28 mouse cellular contexts compared by ENCODE assay signal in the genomic region with DNA sequence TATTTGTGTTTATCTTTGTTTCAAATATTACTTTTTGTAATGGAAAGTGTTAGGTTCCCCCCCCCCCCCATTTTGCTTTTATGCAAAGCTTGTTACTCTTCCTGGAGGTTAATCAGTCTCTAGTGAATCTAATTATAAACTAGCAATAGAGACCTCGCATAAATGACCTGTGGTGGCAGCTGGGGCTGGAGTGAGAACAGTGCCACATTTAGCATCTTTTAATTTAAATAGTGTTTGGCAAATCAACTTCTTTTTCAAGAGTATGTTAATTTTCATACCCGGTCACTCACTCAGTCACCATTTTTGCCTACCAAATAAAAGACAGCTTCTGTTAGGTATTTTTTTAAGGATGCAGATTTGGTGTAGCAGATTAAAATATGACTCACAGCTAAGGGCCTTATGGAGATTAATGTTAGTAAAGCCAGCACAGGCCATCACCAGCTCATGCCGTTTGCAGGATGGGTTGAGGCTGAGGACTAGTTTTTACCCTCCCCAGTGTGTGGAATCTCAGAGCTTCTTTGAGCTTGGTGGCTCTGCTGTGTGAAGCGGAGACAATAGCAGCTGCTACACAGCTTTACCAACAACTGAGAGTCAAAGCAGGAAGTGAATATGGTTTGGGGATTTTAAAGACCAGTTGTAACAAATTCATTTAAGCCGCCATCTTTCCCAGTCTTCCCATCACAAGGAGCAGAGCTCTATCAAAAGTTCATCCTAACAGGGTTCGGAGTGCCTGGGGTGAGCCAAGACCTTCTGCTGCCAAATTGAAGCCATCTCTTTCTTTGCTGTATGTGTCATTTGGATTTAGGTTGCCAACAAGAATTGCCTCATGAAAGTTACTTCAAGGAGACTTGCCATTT.
DNase-seq lines count a peak whose midpoint lies in the region; ATAC-seq and TF ChIP-seq lines count a peak whose summit lies in the region.
"Had no signal": no experiment of that assay in that cellular context is flagged by ENCODE, and none has a peak within 500 bp of the region (broad histone marks: within the 10 kb centered on the region; RNA-seq: fewer than 3 reads in every experiment).

No protein-coding gene starts in this region.

- DNase-seq in midbrain, embryonic 10.5 days (ENCODE audit: low spot score), result peak; percentile 19
- DNase-seq in midbrain, postnatal 0 days (ENCODE audit: low spot score), result no peak
- DNase-seq in forebrain, embryonic 11.5 days (ENCODE audit: low spot score), result no peak
- DNase-seq in midbrain, embryonic 14.5 days, result peak; percentile 34
- DNase-seq in urinary bladder, postnatal 4 days (ENCODE audit: low spot score in 2 of 2), result no peak
- DNase-seq: adrenal gland, adult 8-10 months; B cell, adult 2 months; cerebellum, adult 18-20 months; cerebellum, postnatal 25 days; gastrocnemius, postnatal 14 days; heart, adult 11 months; kidney, postnatal 36 days; liver, embryonic 13.5 days; lung, embryonic 14.5 days; right cerebral cortex, postnatal 14 days; thymus, adult 2 months; thymus, postnatal 4 days had no signal

- H3K36me3 ChIP-seq in midbrain, embryonic 10.5 days, result no peaks in the 10 kb centered on the region
- no peaks in the 10 kb centered on the region for H3K36me3 ChIP-seq in midbrain, postnatal 0 days (ENCODE audit: insufficient read depth, low read length)
- no peaks in the 10 kb centered on the region for H3K36me3 ChIP-seq in forebrain, embryonic 11.5 days (ENCODE audit: control insufficient read depth, insufficient read depth, low read length)
- no peaks in the 10 kb centered on the region for H3K36me3 ChIP-seq in forebrain, embryonic 15.5 days
- no peaks in the 10 kb centered on the region for H3K36me3 ChIP-seq in midbrain, embryonic 14.5 days (ENCODE audit: control insufficient read depth, insufficient read depth, low read length)
- H3K36me3 ChIP-seq: embryonic facial prominence, embryonic 15.5 days; G1E; kidney, embryonic 15.5 days; limb, embryonic 13.5 days; liver, embryonic 13.5 days had no signal

- peaks cover 41% of the 10 kb centered on the region for H3K27me3 ChIP-seq in midbrain, embryonic 10.5 days (ENCODE audit: low read depth, poor library complexity, severe bottlenecking)
- H3K27me3 ChIP-seq in midbrain, postnatal 0 days (ENCODE audit: insufficient read depth, low read length), result no peaks in the 10 kb centered on the region
- H3K27me3 ChIP-seq in forebrain, embryonic 11.5 days (ENCODE audit: control insufficient read depth, insufficient read depth, low read length), result no peaks in the 10 kb centered on the region
- no peaks in the 10 kb centered on the region for H3K27me3 ChIP-seq in forebrain, embryonic 15.5 days
- H3K27me3 ChIP-seq in midbrain, embryonic 14.5 days (ENCODE audit: control insufficient read depth, insufficient read depth, low read length), result no peaks in the 10 kb centered on the region
- H3K27me3 ChIP-seq: CH12.LX; embryonic facial prominence, embryonic 15.5 days; kidney, embryonic 15.5 days; limb, embryonic 13.5 days; liver, embryonic 13.5 days; Patski had no signal

- H3K4me1 ChIP-seq in midbrain, embryonic 10.5 days, result peaks cover 60% of the 10 kb centered on the region
- no peaks in the 10 kb centered on the region for H3K4me1 ChIP-seq in midbrain, postnatal 0 days (ENCODE audit: insufficient read depth, low read length)
- 0 out of 2 replicates have a peak, but pooled peaks cover 4% of the 10 kb centered on the region for H3K4me1 ChIP-seq in forebrain, embryonic 11.5 days (replicated peaks; ENCODE audit: control insufficient read depth, insufficient read depth, low read length)
- peaks cover 21% of the 10 kb centered on the region for H3K4me1 ChIP-seq in forebrain, embryonic 15.5 days
- H3K4me1 ChIP-seq in midbrain, embryonic 14.5 days (ENCODE audit: control insufficient read depth, insufficient read depth, low read length), result peaks cover 48% of the 10 kb centered on the region
- H3K4me1 ChIP-seq: embryonic facial prominence, embryonic 15.5 days; kidney, embryonic 15.5 days; limb, embryonic 13.5 days; liver, embryonic 13.5 days had no signal

- H3K4me2 ChIP-seq in midbrain, postnatal 0 days (ENCODE audit: low read depth, low read length, poor library complexity, severe bottlenecking), result no peak overlapping the region
- H3K4me2 ChIP-seq in forebrain, embryonic 11.5 days (ENCODE audit: low read depth, low read length, severe bottlenecking), result no peak overlapping the region
- H3K4me2 ChIP-seq in forebrain, embryonic 15.5 days (replicated peaks), result no peak overlapping the region
- no peak overlapping the region for H3K4me2 ChIP-seq in midbrain, embryonic 14.5 days (ENCODE audit: low read length)
- H3K4me2 ChIP-seq: embryonic facial prominence, embryonic 15.5 days; heart, embryonic 11.5 days; kidney, embryonic 15.5 days; limb, embryonic 13.5 days; liver, embryonic 13.5 days; lung, embryonic 14.5 days had no signal

- no peak overlapping the region for H3K9ac ChIP-seq in midbrain, postnatal 0 days (replicated peaks; ENCODE audit: low read length, poor library complexity, severe bottlenecking)
- H3K9ac ChIP-seq in forebrain, embryonic 11.5 days (ENCODE audit: low read length), result no peak overlapping the region
- H3K9ac ChIP-seq in forebrain, embryonic 15.5 days (replicated peaks), result no peak overlapping the region
- no peak overlapping the region for H3K9ac ChIP-seq in midbrain, embryonic 14.5 days (replicated peaks; ENCODE audit: low read length)
- H3K9ac ChIP-seq: embryonic facial prominence, embryonic 15.5 days; kidney, embryonic 15.5 days; limb, embryonic 13.5 days; liver, embryonic 13.5 days; lung, embryonic 14.5 days had no signal

- no peak for ATAC-seq in midbrain, postnatal 0 days (ENCODE audit: low FRiP score)
- peak; percentile 43; the same call in 1 of the 2 replicates for ATAC-seq in forebrain, embryonic 11.5 days (replicated peaks; ENCODE audit: low FRiP score)
- peak; percentile 76 for ATAC-seq in forebrain, embryonic 15.5 days (replicated peaks)
- no peak for ATAC-seq in midbrain, embryonic 14.5 days (ENCODE audit: low FRiP score, low TSS enrichment)
- ATAC-seq in monocyte, adult 5-6 weeks (replicated peaks; ENCODE audit: insufficient number of reproducible peaks, low FRiP score, low TSS enrichment, poor library complexity, severe bottlenecking), result no peak
- ATAC-seq: intestine, postnatal 0 days; Patski had no signal

- no peak for TF ChIP-seq CTCF in midbrain, postnatal 0 days (IDR thresholded peaks at IDR 0.05)

- H3K9me3 ChIP-seq in midbrain, embryonic 10.5 days (replicated peaks), result no peaks in the 10 kb centered on the region
- H3K9me3 ChIP-seq in midbrain, postnatal 0 days (ENCODE audit: low read length), result no peaks in the 10 kb centered on the region
- no peaks in the 10 kb centered on the region for H3K9me3 ChIP-seq in forebrain, embryonic 11.5 days (ENCODE audit: control insufficient read depth, low read length)
- H3K9me3 ChIP-seq in forebrain, embryonic 15.5 days, result no peaks in the 10 kb centered on the region
- H3K9me3 ChIP-seq in midbrain, embryonic 14.5 days (ENCODE audit: control insufficient read depth, low read length), result no peaks in the 10 kb centered on the region
- H3K9me3 ChIP-seq: embryonic facial prominence, embryonic 15.5 days; G1E; kidney, embryonic 15.5 days; limb, embryonic 13.5 days; liver, embryonic 13.5 days had no signal

- peak overlapping the region; percentile 71 for H3K27ac ChIP-seq in midbrain, embryonic 10.5 days (replicated peaks)
- no peak overlapping the region for H3K27ac ChIP-seq in midbrain, postnatal 0 days (ENCODE audit: low read depth, low read length)
- H3K27ac ChIP-seq in forebrain, embryonic 11.5 days (ENCODE audit: low read depth, low read length), result 0 out of 2 replicates have a peak overlapping the region, but pooled peaks have one; percentile 38
- H3K27ac ChIP-seq in forebrain, embryonic 15.5 days (replicated peaks), result peak overlapping the region; percentile 77
- no peak overlapping the region; the same call in 1 of the 2 replicates for H3K27ac ChIP-seq in midbrain, embryonic 14.5 days (replicated peaks; ENCODE audit: low read depth, low read length)
- H3K27ac ChIP-seq: embryonic facial prominence, embryonic 15.5 days; kidney, embryonic 15.5 days; limb, embryonic 13.5 days; liver, embryonic 13.5 days; stomach, postnatal 0 days had no signal

- H3K4me3 ChIP-seq in midbrain, embryonic 10.5 days, result no peak overlapping the region
- no peak overlapping the region for H3K4me3 ChIP-seq in midbrain, postnatal 0 days (ENCODE audit: low read depth, low read length)
- H3K4me3 ChIP-seq in forebrain, embryonic 11.5 days (ENCODE audit: low read depth, low read length), result no peak overlapping the region
- no peak overlapping the region for H3K4me3 ChIP-seq in forebrain, embryonic 15.5 days
- no peak overlapping the region for H3K4me3 ChIP-seq in midbrain, embryonic 14.5 days (replicated peaks; ENCODE audit: low read depth, low read length)
- H3K4me3 ChIP-seq: embryonic facial prominence, embryonic 15.5 days; kidney, embryonic 15.5 days; limb, embryonic 13.5 days; liver, embryonic 13.5 days had no signal

- WGBS in midbrain, embryonic 10.5 days, result 62% methylated on average over 6 of the region's 6 CpGs
- WGBS in midbrain, postnatal 0 days, result 45% methylated on average over 6 of the region's 6 CpGs
- 57% methylated on average over 6 of the region's 6 CpGs for WGBS in forebrain, embryonic 11.5 days
- 37% methylated on average over 6 of the region's 6 CpGs for WGBS in forebrain, embryonic 15.5 days
- WGBS in midbrain, embryonic 14.5 days, result 21% methylated on average over 6 of the region's 6 CpGs

Comparison
In these comparisons a context has a peak if more than half of its experiments do, and no peak if none do; other contexts are left out.
1. DNase-seq: peak in midbrain, embryonic 10.5 days (single experiment) and midbrain, embryonic 14.5 days (single experiment); none in midbrain, postnatal 0 days (single experiment), forebrain, embryonic 11.5 days (single experiment) and urinary bladder, postnatal 4 days (0 of 2).
2. H3K27ac ChIP-seq: peak in midbrain, embryonic 10.5 days (single experiment), forebrain, embryonic 11.5 days (single experiment) and forebrain, embryonic 15.5 days (single experiment); none in midbrain, postnatal 0 days (single experiment) and midbrain, embryonic 14.5 days (single experiment).
3. ATAC-seq: peak in forebrain, embryonic 11.5 days (single experiment) and forebrain, embryonic 15.5 days (single experiment); none in midbrain, postnatal 0 days (single experiment), midbrain, embryonic 14.5 days (single experiment) and monocyte, adult 5-6 weeks (single experiment).